Mouse (Mus musculus) forebrain, embryonic 11.5 days (tissue): ENCODE results near the gene S1pr2. TPM values are rescaled to one million over a fixed set of nuclear protein-coding genes. Genes with fewer than 3 reads are reported as not detected.
A peak's percentile ranks its signal among the peaks of the same experiment; 100 is the strongest.

Experiments used
- ATAC-seq: fragments of 200-750 bp; cut with Nextera tagmentation; replicated peaks from 2 replicates; pipeline ENCODE4 v1.8.0; 2017; ENCODE audit warnings: moderate TSS enrichment; ENCODE audit not compliant: low FRiP score
- DNase-seq: peaks from one replicate; pipeline ENCODE4 v3.0.0-alpha.2; 2017; ENCODE audit warnings: low spot score
- H3K27ac ChIP-seq: fragments of 300-500 bp; sonication (generic); 2 replicates; pipeline ENCODE4 v1.5.1; 2014; ENCODE audit warnings: low read depth, low read length
- H3K27me3 ChIP-seq: fragments of 300-500 bp; sonication (generic); 2 replicates; pipeline ENCODE4 v1.6.1; 2014; ENCODE audit warnings: mild to moderate bottlenecking, low read length, mixed read lengths; ENCODE audit not compliant: control insufficient read depth, insufficient read depth
- H3K36me3 ChIP-seq: fragments of 300-500 bp; sonication (generic); 2 replicates; pipeline ENCODE4 v1.6.1; 2014; ENCODE audit warnings: mild to moderate bottlenecking, low read length, moderate library complexity, mixed read lengths; ENCODE audit not compliant: control insufficient read depth, insufficient read depth
- H3K4me1 ChIP-seq: fragments of 300-500 bp; sonication (generic); replicated peaks from 2 replicates; pipeline ENCODE4 v1.6.1; 2014; ENCODE audit warnings: low read length, mixed read lengths; ENCODE audit not compliant: control insufficient read depth, insufficient read depth
- H3K4me2 ChIP-seq: fragments of 300-500 bp; sonication (generic); 2 replicates; pipeline ENCODE4 v1.6.1; 2014; ENCODE audit warnings: low read depth, mild to moderate bottlenecking, low read length, moderate library complexity, mixed read lengths; ENCODE audit not compliant: severe bottlenecking
- H3K4me3 ChIP-seq: fragments of 300-500 bp; sonication (generic); 2 replicates; pipeline ENCODE4 v1.5.1; 2014; ENCODE audit warnings: low read depth, low read length
- H3K9ac ChIP-seq: fragments of 300-500 bp; sonication (generic); 2 replicates; pipeline ENCODE4 v1.6.1; 2014; ENCODE audit warnings: low read length
- H3K9me3 ChIP-seq: fragments of 300-500 bp; sonication (generic); 2 replicates; pipeline ENCODE4 v1.6.1; 2016; ENCODE audit warnings: low read length, mixed read lengths; ENCODE audit not compliant: control insufficient read depth
- WGBS: fragments of 180-500 bp; shearing (Covaris S2); extraction: QIAGEN DNeasy Blood & Tissue Kit; methylation state at CpG from one replicate; pipeline ENCODE4 v1.1.7; 2014; 5-methylcytosine and 5-hydroxymethylcytosine counted together
- polyA plus RNA-seq: library from polyadenylated mRNA; unstranded; fragments of >200 nt; fragmentation: Nextera tagmentation; extraction: Ambion mirVana; gene quantifications from 2 replicates; pipeline ENCODE4 v1.2.1, GENCODE M21; 2014

S1pr2 gene
- polyA plus RNA-seq, 1 experiment from 2014 or later = 22.1 TPM

DNA sequence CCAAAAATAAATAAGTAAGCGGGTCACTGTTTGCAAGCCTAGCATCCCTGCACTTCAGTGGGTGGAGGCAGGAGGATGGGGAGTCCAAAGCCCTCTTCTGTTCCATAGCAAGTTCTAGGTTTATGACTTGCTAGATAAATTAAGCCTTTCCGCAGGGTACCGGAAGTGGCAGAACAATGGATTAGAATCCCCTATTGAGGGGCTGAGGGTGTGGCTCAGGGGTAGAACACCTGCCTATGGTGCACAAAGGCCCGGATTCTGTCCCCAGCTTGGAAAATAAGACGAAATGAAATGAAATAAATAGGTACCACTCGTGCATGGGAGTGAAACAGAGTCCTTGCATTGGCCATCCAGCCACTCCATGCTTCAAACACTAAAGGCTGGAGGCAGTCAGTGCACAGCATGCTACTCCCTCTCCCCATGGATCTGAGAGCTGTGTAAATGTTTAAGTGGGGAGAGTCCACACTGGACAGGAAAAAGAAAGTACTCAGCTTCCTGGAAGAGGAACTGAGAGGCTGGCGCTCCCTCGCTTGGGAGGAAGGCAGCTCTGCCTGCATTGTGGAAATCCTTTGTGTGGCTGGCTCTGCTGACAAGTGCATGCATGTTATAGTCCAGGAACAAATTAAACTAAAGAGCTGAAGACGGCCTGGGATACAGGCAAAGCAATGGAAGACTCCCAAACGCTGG lies 2.0 kb upstream of the S1pr2 start:
- Histone ChIP-seq H3K27me3 (no peaks in the 10 kb centered on the region), H3K27ac (no peak overlapping the region), H3K4me3 (no peak overlapping the region), H3K36me3 (no peaks in the 10 kb centered on the region), H3K4me1 (no peaks in the 10 kb centered on the region; the same call in 1 of the 2 replicates), H3K4me2 (no peak overlapping the region), H3K9ac (no peak overlapping the region), H3K9me3 (no peaks in the 10 kb centered on the region)
- no peak for ATAC-seq
- no peak for DNase-seq
- 61% methylated on average over 10 of the region's 10 CpGs for WGBS

DNA sequence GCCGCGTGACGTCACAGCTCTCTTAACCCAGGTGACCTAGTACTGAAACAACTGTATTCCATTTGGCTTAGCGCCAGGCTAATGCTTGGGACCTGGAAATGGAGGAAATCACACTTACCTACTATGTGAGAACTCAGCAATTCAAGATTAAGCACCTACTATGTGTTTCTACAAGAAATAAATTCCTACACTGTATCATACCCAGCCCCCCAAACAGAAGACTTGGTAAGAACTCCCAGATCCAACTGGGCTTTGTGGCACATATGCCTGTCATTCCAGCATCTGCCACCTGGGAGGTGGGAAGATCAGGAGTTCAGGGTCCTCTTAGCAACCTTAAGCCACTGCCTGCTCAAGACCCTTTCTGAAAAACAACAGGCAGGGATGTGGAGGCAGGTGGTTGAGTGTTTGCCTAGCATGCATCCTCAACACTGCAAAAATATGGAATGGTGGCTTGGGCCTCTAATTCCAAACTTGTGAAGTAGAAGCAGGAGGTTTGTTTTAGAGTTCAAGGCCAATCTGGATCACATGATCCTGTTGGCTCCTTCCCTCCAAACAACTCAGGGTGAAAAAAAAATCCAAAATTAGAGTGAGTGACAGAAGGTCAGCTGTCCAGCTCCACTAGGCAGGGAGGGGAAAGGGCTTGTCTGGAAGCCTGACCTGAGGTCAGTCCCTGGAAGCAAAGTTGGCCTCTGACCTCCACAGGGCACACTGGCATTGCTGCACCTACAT lies 544 bp upstream of the S1pr2 start:
- H3K4me2 ChIP-seq = peak overlapping the region; percentile 98
- DNase-seq (no peak), ATAC-seq (0 out of 2 replicates have a peak, but pooled peaks have one; percentile 7)
- H3K9me3 ChIP-seq = no peaks in the 10 kb centered on the region
- H3K9ac ChIP-seq = peak overlapping the region; percentile 74; the same call in 1 of the 2 replicates
- no peak overlapping the region for H3K27ac ChIP-seq
- WGBS = 4% methylated on average over 4 of the region's 4 CpGs
- peaks cover 7% of the 10 kb centered on the region; the same call in 1 of the 2 replicates for H3K4me1 ChIP-seq
- H3K27me3 ChIP-seq = no peaks in the 10 kb centered on the region
- no peaks in the 10 kb centered on the region for H3K36me3 ChIP-seq
- peak overlapping the region; percentile 72 for H3K4me3 ChIP-seq

DNA sequence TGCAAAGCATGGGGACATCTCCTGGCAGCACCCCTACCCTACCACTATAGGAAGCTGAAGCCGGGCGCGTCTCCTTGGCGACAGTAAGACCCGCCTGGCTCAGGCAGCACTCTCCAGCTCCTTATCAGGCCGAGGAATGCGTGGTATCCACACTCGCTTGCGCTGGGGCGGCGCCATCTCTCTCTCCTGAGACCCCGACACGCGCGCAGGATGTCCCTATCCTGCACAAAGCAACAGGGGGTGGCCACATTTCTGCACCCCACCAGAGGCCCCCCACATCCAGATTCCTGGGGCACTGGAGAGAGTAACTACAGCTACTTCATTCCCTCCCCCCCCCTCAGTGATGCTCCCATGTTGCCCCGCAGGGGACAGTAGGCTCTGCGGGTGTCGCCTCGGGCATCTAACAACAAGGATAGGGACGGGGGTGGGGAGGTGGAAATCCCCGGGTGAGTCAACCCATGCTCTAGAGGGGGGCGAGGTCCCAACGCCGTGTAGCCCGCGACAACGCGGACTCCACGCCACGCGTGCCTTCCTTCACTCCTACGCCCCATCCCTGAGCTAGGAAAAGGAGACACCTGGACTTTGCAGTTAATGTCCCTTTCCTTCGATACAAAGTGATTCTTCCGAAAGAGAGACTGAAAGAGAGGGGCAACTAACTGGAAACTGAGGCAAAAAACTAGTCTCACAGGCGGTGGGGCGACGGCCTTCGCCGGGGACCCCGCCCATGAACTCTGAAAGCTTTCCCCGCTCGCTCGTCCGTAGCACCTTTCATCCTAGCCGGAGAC lies 958 bp downstream of the S1pr2 start:
- H3K36me3 ChIP-seq = no peaks in the 10 kb centered on the region
- no peaks in the 10 kb centered on the region for H3K27me3 ChIP-seq
- WGBS = under 1% methylated on average over 45 of the region's 45 CpGs
- peak; percentile 76 for DNase-seq
- peak overlapping the region; percentile 19; the same call in 1 of the 2 replicates for H3K27ac ChIP-seq
- peak overlapping the region; percentile 98 for H3K4me2 ChIP-seq
- peak; percentile 46 for ATAC-seq
- peaks cover 7% of the 10 kb centered on the region; the same call in 1 of the 2 replicates for H3K4me1 ChIP-seq
- H3K4me3 ChIP-seq = peak overlapping the region; percentile 72
- peak overlapping the region; percentile 74 for H3K9ac ChIP-seq
- no peaks in the 10 kb centered on the region for H3K9me3 ChIP-seq

DNA sequence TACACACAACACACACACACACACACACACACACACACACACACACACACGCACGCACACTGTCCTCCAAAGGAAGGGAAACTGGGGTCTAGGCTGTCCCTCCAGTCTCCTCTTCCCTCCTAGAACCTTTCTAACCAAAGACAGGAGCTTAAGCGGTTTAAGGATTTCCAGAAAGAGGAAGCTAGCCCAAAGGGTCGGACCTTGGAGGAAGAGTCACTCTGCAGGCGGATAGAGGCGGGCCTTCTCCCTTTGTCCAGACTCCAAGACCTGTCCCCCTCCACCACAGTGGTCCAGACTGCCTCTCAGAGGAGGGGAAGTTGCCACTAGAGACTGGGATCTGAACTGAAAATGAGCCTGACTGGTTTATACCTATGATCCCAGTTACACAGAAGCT lies 2.9 kb downstream of the S1pr2 start:
- no peaks in the 10 kb centered on the region for H3K9me3 ChIP-seq
- H3K27me3 ChIP-seq = no peaks in the 10 kb centered on the region
- 0 out of 2 replicates have a peak overlapping the region, but pooled peaks have one; percentile 13 for H3K9ac ChIP-seq
- H3K4me2 ChIP-seq = no peak overlapping the region
- 60% methylated on average over 6 of the region's 6 CpGs for WGBS
- peaks cover 7% of the 10 kb centered on the region; the same call in 1 of the 2 replicates for H3K4me1 ChIP-seq
- H3K4me3 ChIP-seq = no peak overlapping the region
- ATAC-seq = no peak
- H3K36me3 ChIP-seq = no peaks in the 10 kb centered on the region
- no peak overlapping the region for H3K27ac ChIP-seq
- DNase-seq = no peak

GRCm38 (mm10) chr9:20973001-20973681 lies 3.4 kb downstream of the S1pr2 start:
- H3K9ac ChIP-seq = no peak overlapping the region
- no peak overlapping the region; the same call in 1 of the 2 replicates for H3K4me2 ChIP-seq
- H3K27me3 ChIP-seq = no peaks in the 10 kb centered on the region
- peaks cover 7% of the 10 kb centered on the region; the same call in 1 of the 2 replicates for H3K4me1 ChIP-seq
- no peak for ATAC-seq
- no peak overlapping the region for H3K4me3 ChIP-seq
- no peaks in the 10 kb centered on the region for H3K36me3 ChIP-seq
- WGBS = 97% methylated on average over 4 of the region's 4 CpGs
- no peaks in the 10 kb centered on the region for H3K9me3 ChIP-seq
- DNase-seq = no peak
- H3K27ac ChIP-seq = no peak overlapping the region

DNA sequence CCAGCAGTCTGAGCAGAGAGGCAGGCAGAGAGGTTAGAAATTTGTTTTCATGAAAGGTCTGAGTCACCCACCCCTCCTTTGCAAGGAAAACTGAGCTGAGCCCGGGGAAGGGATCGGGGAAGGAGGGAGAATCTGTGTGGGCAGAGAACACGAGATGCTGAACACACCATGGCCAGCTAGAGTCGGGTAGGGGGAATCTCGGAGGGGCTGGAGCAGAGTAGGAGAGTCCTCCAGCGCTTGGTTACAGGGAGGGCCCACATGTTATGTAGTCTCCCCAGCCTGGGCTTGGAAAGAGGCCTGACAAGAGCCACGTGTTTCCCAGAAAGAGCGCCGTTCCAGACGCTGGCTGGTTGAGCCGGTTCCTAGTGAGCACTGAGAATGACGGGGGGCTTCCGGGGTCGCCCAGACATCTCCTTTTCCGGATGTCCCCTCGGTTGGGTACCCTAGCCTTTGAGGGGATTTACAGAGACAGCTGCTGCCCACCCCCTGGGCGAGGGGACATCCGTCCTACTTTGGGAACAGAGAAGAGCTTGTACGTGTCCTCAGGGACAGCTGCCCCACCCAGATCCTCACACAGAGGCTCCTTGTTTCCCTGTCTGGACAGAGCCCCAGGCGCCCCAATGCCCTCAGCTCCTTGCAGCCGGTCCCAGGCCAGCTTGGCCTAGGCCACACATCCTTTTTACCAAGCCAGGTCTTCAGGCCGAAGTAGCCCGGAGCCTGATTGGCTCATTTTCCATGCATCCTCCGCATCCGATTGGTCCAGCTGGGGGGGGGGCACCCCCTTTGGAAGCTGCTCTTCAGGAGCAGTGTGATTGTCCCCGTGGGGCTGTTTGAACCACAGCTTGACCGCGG lies 4.2 kb downstream of the S1pr2 start:
- WGBS = 38% methylated on average over 28 of the region's 28 CpGs
- peak overlapping the region; percentile 46 for H3K9ac ChIP-seq
- no peak for ATAC-seq
- peaks cover 2% of the 10 kb centered on the region; the same call in 1 of the 2 replicates for H3K36me3 ChIP-seq
- no peak overlapping the region for H3K4me3 ChIP-seq
- H3K4me1 ChIP-seq = peaks cover 7% of the 10 kb centered on the region; the same call in 1 of the 2 replicates
- no peaks in the 10 kb centered on the region for H3K27me3 ChIP-seq
- peak overlapping the region; percentile 19; the same call in 1 of the 2 replicates for H3K27ac ChIP-seq
- peak; percentile 53 for DNase-seq
- peak overlapping the region; percentile 15; the same call in 1 of the 2 replicates for H3K4me2 ChIP-seq
- no peaks in the 10 kb centered on the region for H3K9me3 ChIP-seq

GRCm38 (mm10) chr9:20971751-20972140 lies 4.8 kb downstream of the S1pr2 start:
- peaks cover 2% of the 10 kb centered on the region; the same call in 1 of the 2 replicates for H3K36me3 ChIP-seq
- peaks cover 7% of the 10 kb centered on the region; the same call in 1 of the 2 replicates for H3K4me1 ChIP-seq
- no peak overlapping the region for H3K4me3 ChIP-seq
- peak overlapping the region; percentile 46; the same call in 1 of the 2 replicates for H3K9ac ChIP-seq
- DNase-seq (no peak), ATAC-seq (no peak)
- H3K27me3 ChIP-seq = no peaks in the 10 kb centered on the region
- H3K27ac ChIP-seq = no peak overlapping the region
- H3K4me2 ChIP-seq = no peak overlapping the region
- WGBS = 75% methylated on average over 7 of the region's 7 CpGs
- no peaks in the 10 kb centered on the region for H3K9me3 ChIP-seq
